Mouse (Mus musculus): Measurements from ENCODE around the gene Pmfbp1.

Gene Pmfbp1

DNA sequence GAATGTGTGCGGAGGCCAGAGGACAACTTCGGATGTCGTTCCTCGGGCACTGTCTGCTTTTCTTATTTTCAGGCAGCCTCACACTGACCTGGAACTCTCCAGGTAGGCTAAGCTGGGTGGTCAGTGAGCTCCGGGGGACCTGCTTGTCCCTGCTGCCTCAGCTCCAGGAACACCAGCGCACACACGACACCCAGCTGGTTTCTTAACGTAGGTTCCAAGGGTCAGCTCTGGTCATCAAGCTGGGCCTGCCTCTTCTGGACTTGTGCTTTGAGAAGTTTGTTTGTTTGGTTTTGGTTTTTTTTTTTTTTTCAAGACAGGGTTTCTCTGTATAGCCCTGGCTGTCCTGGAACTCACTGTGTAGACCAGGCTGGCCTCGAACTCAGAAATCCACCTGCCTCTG is 97.1 kb downstream of the Pmfbp1 start:
- in situ Hi-C loops (cut with MboI, MseI) = no loop called here

DNA sequence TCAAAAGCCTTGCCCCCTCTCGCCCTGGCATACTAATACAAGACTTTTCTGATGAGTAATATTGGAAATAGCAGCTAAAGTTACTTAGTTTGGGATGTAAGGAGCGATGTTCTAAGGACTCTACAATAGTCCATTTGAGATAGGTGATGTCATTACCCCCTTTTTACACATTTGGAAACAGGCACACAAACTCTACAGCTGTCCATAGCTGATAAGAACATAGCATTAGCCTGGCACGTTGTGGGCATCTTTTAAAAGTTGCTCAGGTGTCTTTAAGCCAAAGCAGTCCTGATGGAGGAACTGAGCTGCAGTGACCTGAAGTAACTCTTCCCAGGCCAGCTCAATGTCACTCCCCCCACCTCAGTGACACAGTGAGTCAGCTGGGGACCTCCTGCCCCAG is 97.5 kb downstream of the Pmfbp1 start:
- in situ Hi-C loops (cut with MboI, MseI) = no loop called here

DNA sequence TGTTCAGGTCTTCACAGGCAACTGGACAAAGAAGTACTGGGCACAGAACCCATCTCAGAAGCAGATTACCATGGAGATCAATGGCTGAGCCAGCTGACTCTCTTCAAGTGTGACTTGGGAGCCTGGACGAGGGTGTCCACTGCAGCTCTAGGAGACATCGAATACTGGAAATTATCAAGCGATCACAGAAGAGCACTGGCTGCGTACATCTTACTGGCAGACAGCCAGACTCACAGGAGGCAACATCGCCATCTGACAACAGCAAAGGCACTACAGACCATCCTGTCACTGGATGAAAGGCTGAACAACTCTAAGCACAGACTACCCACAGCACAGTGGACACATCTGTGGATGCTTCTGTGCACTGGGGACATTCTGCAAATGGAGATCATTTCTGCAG is 98.3 kb downstream of the Pmfbp1 start:
- in situ Hi-C loops (cut with MboI, MseI) = no loop called here
